Mouse (Mus musculus): ENCODE measurements around the gene Vmn2r50. TPM values are rescaled to one million over a fixed set of nuclear protein-coding genes. Genes with fewer than 3 reads are reported as not detected.

Gene Vmn2r50
- not detected in 2 replicates for polyA plus RNA-seq (2012; rRNA removed)

GRCm38 (mm10) chr7:10053196-10053595 is at the start of gene Vmn2r50:
TSS of gene Vmn2r50 (minus strand) at chr7:10053296.

GRCm38 (mm10) chr7:9992157-9992556 is 60.9 kb downstream of the Vmn2r50 start, which contains the start of gene Vmn2r49:
TSS of gene Vmn2r49 (minus strand) at chr7:9992257.

Other genes starting within 250 kb of the Vmn2r50 start
- not detected in 2 replicates for gene Vmn2r47, start 212.0 kb downstream of the Vmn2r50 start, polyA plus RNA-seq (2012; rRNA removed)
- gene Vmn2r48, start 99.7 kb downstream of the Vmn2r50 start, polyA plus RNA-seq (2012; rRNA removed), result not detected in 2 replicates
- gene Vmn2r49, start 61.0 kb downstream of the Vmn2r50 start, polyA plus RNA-seq (2012; rRNA removed), result not detected in 2 replicates
- not detected in 2 replicates for gene Vmn2r51, start 52.4 kb upstream of the Vmn2r50 start, polyA plus RNA-seq (2012; rRNA removed)
- not detected in 2 replicates for gene Vmn2r52, start 123.3 kb upstream of the Vmn2r50 start, polyA plus RNA-seq (2012; rRNA removed)
- gene Vmn1r66, start 224.7 kb upstream of the Vmn2r50 start, polyA plus RNA-seq (2012; rRNA removed), result not detected in 2 replicates